Mouse (Mus musculus) lung, postnatal 4 days (tissue): ENCODE data around the gene Cyth1.

Experiments used
- DNase-seq, 2 experiments: peaks; one replicate each; pipeline ENCODE4 v3.0.0; 2021

The Cyth1 gene

GRCm38 (mm10) chr11:118197508-118198295, 50.7 kb downstream of the Cyth1 start:
- DNase-seq: peak; percentile 40 to 46

- DNase-seq: peak in 1 of 2 experiments; percentile 18
These were observed 51.5 kb downstream of the Cyth1 start for GRCm38 (mm10) chr11:118196824-118197388.

- peak; percentile 86 to 90 for DNase-seq
These were observed 54.8 kb downstream of the Cyth1 start for GRCm38 (mm10) chr11:118193390-118194147.

GRCm38 (mm10) chr11:118192973-118193372, 55.4 kb downstream of the Cyth1 start:
- DNase-seq: no peak

GRCm38 (mm10) chr11:118182768-118183167, 65.6 kb downstream of the Cyth1 start:
- DNase-seq: no peak

- DNase-seq: no peak
These were observed 66.0 kb downstream of the Cyth1 start for GRCm38 (mm10) chr11:118182353-118182752.

GRCm38 (mm10) chr11:118180199-118180598, 68.2 kb downstream of the Cyth1 start:
- no peak for DNase-seq

GRCm38 (mm10) chr11:118178236-118178635, 70.2 kb downstream of the Cyth1 start:
- DNase-seq: no peak

GRCm38 (mm10) chr11:118174752-118175151, 73.6 kb downstream of the Cyth1 start:
- DNase-seq: peak; percentile 44 to 82

- no peak for DNase-seq
These were observed 75.6 kb downstream of the Cyth1 start for GRCm38 (mm10) chr11:118172768-118173167.

- DNase-seq: no peak
These were observed 78.1 kb downstream of the Cyth1 start for GRCm38 (mm10) chr11:118170333-118170732.

GRCm38 (mm10) chr11:118168714-118169113, 79.7 kb downstream of the Cyth1 start:
- DNase-seq: no peak

- no peak for DNase-seq
These were observed 81.8 kb downstream of the Cyth1 start for GRCm38 (mm10) chr11:118166626-118167025.

- peak; percentile 36 to 67 for DNase-seq
These were observed 82.7 kb downstream of the Cyth1 start for GRCm38 (mm10) chr11:118165681-118166080.

GRCm38 (mm10) chr11:118164566-118164965, 83.8 kb downstream of the Cyth1 start:
- DNase-seq: no peak

- peak; percentile 29 to 69 for DNase-seq
These were observed 86.1 kb downstream of the Cyth1 start for GRCm38 (mm10) chr11:118162245-118162644.

- DNase-seq: no peak
These were observed 87.2 kb downstream of the Cyth1 start for GRCm38 (mm10) chr11:118161240-118161639.

GRCm38 (mm10) chr11:118160763-118161162, 87.6 kb downstream of the Cyth1 start:
- peak; percentile 40 to 64 for DNase-seq

GRCm38 (mm10) chr11:118158753-118159152, 89.6 kb downstream of the Cyth1 start:
- no peak for DNase-seq

- DNase-seq: no peak
These were observed 91.8 kb downstream of the Cyth1 start for GRCm38 (mm10) chr11:118156480-118157060.

- peak; percentile 49 to 50 for DNase-seq
These were observed 95.4 kb downstream of the Cyth1 start for GRCm38 (mm10) chr11:118152964-118153363.

GRCm38 (mm10) chr11:118151423-118152180, 96.8 kb downstream of the Cyth1 start:
- DNase-seq: no peak
